Mouse (Mus musculus): Measurements from ENCODE around the gene Ahsg.

- TF ChIP-seq CTCF (conservative IDR thresholded peaks at IDR 0.05; ENCODE audit: low read length) (no peak), POU5F1 (IDR thresholded peaks at IDR 0.05; ENCODE audit: borderline replicate concordance, low read length) (no peak)
Observed at GRCm38 (mm10) chr16:22872397-22872796, 18.7 kb upstream of the Ahsg start.
